Mouse (Mus musculus) testis, postnatal 10 days (tissue): Measurements from ENCODE around the gene Bcl10.
"Not testable (repeated sequence)": the region's sequence is repeated elsewhere in the genome, so short reads cannot be mapped to it uniquely, and the experiment has no call there.

ENCODE experiments used
- DNase-seq: peaks from one replicate; pipeline ENCODE4 v3.0.0; 2021; ENCODE audit warnings: low spot score

The Bcl10 gene

DNA sequence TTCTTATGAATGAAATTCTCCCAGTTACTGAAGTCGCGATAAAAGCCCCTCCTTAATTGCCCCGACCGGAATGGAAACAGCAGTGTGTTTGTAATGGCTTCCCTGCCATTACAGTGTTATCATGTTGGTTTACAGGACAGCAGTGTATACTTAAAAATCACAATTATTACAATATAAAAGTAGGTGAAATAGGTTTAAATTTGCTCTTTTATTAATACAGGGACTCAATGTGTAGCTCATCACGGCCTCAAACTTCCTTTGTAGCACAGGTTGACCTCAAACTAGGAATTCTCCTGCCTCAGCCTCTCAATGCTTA lies 28.2 kb downstream of the Bcl10 start:
- DNase-seq = no peak

DNA sequence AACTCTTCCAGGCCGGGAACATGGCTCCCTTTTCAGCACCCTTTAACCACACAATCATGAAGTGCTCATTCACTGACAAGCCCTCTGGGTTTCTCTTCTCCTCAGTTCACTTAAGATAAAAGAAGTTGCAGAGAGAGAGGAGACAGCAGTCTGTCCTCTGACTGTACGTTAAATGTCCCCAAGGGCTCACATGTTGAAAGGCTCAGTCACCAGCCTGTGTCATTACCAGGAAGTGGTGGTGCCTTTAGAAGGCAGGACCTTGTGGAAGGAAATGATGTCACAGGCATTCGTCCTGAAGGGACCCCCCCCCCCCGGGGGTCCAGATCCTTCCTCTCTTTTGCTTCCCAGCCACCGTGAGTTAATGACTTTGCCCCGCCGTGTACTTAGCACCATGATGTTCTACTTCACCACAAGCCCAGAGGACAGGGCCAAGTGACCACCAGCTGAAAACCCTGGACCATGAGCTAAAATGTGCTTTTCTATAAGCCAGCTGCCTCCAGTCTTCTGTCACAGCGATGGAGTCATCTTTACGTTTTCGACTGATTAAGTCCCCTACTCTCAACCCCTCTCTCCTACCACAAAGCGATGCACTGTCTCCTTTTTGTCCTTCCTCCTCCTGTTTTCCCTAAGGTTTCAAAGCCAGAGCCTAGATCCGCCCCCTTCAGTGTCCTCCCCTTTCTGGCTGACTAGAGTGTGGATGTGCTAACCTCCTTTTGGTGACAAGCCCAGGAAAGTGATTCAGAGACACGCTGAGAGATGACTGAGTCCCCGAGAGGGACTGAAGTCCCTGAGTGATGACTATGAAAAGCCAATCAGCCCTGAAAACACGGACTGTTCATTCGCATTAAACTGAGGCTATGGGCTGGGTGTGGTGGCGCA lies 28.9 kb downstream of the Bcl10 start:
- no peak for DNase-seq

DNA sequence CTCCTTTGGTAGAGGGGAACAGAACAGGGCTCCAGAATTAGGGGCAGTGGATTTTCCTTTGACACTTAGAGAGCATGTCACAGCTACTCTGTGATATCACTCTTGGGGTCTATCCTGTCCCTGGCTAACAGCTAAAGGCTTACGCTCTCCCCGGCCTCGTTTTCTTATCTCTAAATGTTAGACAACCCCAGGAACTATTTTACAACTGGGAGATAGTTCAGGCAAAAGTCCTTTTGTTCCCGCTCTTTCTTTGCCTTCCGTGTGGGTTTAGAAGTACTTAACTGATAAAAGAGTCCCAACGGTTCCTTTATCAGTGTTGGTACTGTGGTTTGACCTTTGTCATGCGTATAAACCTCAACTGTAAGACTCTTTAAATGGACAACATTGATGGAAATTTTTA lies 30.3 kb downstream of the Bcl10 start:
- DNase-seq = no peak

DNA sequence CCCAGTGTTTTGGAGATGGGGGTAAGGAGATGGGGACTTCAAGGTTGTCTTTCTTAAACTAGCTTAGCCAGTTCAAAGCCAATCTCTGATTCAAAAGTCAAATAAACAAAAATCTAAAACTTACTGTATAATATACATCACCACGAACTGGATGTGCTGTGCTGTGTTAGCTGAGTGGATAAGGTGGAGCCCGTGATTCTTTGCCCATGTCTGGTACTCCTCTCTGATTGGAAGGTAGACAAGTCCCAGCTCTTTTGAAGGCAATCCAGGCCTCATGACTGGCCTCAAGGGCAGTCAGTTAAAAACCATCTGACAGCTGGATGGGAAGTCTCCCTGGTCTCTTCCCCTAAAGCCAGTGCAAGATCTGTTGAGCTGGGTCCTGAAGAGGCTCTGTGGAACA lies 30.8 kb downstream of the Bcl10 start:
- DNase-seq = no peak

DNA sequence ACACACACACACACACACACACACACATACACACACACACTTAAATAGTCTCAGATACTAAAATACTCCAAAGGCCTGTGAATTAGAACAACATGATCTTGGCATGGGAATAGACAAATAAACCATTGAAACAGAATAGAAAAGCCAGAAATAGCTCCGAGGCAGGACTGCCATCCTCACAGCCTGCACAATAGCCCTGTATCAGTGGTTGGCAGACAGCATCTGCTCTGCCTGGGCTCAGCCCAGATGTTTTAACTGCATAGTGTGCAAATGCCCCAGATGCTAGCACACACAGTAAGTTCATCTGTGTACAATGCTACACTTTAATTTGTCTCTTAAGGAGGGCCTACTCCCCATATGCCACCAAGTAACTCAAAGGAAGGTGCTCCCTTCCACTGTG lies 37.2 kb downstream of the Bcl10 start:
- DNase-seq = no peak

DNA sequence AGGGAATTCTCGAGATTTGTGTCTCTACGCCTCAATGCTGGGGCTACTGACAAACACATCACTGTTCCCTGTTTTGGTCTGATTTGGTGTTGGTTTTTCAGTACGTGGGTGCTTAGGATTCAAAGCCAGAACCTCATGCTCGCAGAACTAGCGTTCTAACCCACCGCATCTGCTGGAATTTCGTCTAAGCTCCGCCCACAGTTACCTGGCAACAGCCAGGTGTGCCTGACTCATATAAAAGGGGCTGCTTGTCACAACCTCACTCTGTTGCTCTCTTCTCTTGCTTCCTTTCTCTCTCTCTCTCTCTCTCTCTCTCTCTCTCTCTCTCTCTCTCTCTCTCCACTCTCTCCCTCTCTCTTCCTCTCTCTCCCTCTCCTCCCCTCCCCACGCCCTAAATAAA lies 39.8 kb downstream of the Bcl10 start:
- no peak for DNase-seq

DNA sequence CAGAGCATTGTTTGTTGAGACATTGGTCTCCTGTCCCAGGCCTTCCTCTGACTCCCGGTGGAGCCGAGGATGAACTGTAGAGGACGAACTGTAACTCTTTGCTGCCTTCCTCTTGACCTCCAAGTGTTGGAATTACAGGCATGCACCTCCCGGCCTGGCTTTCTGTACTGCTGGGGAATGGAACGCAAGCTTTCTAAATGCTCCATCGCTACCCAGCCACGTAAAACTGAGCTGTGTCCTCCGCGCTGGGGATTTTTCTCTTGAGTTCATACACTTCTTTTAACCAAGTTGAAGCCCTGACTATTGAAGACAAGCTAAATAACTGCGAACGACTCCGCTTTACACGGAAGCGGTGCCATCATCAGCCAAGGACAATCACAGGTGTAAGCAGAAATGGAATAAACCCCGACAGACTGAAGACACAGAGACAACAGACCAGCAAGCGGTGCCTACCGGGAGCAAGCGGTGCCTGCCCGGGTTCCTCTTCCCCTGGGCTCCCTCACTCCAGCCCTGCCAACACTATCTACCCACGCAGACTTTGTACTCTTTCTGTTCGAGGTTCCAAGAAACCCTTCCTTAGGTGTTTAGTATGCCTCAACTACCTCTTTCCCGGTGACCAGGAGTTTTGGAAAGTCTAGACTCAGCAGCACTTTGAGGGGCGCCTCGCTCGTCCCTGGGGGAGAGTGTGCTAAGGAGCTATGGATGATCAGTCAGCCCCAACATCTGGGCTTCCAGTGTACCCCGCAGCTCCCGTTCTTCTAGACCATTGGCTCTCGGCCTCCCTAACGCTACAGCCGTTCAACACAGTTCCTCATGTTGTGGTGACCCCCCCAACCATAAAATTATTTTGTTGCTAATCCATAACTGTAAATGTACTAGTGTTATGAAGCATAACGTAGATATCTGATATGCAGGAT lies 40.8 kb downstream of the Bcl10 start:
- DNase-seq = no peak

DNA sequence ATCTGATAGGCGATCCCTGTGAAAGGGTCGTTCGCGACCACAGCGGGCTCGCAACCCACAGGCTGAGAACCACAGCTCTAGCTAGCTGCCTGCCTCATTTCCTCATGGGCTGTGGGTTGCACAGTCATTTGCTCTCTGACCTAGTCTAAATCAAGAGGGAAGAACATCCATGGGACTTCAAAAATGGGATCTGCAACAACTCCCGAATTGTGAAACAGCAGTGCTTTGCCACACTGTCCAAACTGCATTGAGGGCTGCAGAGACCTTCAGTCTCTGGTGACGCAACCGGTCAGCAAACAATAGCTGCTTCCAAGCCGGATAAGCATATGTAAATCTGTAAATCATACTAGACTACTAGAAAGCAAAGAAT lies 41.4 kb downstream of the Bcl10 start:
- DNase-seq = no peak

DNA sequence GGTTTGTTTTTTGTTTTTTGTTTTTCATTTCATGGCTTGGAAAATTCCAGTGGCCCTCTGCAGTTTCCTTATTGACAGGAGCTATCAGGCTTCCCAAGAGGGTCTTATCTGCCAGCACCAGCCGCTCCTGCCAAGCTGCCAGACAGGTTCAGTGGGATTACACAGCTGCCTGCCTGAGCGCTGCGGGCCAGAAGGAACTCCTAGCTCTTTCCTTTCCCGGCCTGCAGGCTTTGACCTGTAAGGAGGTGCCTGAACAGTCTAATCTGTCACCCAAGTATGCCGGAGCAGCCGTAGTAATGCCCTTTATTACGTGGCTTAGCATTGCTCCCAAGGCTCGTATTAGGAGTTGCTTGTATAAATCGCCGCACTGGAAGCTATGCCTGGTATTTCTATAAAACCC lies 41.9 kb downstream of the Bcl10 start:
- DNase-seq = no peak

DNA sequence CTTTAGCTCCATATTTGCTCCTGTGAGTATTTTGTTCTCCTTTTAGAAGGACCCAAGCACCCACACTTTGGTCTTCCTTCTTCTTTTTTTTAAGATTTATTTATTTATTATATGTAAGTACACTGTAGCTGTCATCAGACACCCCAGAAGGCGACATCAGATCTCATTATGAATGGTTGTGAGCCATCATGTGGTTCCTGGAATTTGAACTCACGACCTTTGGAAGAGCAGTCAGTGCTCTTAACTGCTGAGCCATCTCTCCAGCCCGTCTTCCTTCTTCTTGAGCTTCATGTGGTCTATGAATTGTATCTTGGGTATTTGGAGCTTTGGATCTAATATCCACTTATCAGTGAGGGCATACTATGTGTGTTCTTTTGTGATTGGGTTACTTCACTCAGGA lies 43.0 kb downstream of the Bcl10 start:
- DNase-seq = not testable (repeated sequence)

DNA sequence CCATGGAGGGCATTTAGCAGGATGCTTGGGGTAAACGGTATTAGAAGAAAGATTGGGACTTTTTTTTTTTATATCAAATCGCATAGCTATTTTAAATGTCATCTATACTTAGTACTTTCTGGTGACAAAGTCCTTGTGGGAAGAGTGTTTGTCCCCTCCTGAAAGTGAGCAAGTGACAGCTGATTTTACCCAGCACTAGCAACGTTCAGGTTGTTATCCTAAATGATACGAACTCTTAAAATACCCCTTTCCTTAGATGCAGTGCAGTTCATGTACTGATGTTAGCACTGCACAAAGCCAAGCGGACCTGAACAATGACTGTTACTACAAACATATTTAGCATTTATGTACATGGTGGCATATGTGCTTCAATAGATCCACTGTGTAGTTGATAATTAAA lies 44.2 kb downstream of the Bcl10 start:
- DNase-seq = no peak

DNA sequence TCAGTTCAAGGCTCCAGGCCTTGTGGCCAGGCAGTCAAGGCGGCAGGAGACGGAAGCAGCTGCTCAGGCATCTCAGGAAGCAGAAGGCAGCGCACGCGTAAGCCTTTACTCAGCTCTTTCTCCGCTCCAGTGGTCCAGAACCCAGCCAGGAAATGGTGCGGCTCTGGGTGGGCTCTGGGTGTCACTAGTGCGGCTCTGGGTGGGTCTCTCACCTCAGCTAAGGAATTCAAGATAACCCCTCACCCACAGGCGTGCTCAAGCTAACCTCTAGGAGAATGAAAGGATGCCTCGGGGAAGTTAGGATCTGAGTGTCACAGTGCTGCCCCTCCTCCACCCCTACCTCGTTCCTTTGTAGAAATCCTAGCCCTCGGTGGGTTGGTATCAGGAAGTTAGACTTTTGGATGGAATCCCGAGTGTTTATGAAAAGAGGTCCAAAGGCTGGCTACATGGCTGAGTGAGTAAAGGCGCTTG lies 46.5 kb downstream of the Bcl10 start:
- DNase-seq = no peak

DNA sequence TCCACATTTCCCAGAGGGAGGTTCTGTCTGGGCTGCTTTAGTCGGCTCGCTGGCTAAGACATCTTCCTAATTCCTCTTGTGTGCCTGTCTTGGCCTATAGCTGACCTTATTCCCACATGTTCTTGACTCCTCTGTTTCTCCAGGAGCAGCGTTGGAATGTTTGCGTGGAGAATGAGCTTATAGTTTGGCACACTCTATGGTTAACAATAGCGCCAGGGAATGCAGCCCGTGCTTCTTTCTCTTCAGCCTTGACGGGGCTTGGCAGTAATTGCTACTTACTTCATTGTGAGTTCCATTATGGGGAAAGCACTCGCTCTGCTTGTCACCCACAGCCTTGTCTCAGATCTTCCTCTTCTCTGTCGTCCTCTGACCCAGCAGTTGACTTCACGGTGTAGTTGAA lies 48.9 kb downstream of the Bcl10 start:
- no peak for DNase-seq

DNA sequence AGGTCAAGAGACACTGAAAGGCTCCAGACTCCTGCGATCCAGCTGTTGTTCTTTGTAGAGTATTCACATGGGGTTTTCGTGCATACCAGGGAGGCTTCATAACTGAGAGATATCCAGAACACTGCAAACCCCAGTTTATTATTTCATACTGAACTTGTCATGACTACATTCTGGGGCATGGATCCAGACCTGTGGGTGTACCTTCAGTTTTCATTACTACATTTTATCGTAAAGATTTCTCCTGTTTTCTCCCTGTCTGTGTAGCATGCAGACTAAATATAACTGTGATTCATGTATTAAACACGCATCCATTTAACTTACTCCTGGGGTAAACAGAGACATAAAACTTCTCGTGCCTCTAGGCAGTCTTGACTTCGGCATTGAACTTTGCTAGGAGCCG lies 52.4 kb downstream of the Bcl10 start:
- DNase-seq = no peak
